Mouse (Mus musculus) retina, postnatal 7 days (tissue): ENCODE data around the gene Dock11.

ENCODE experiments used
- DNase-seq: peaks from one replicate; pipeline ENCODE4 v3.0.0-alpha.2; 2012; ENCODE audit warnings: low read depth, low spot score

Gene Dock11

DNA sequence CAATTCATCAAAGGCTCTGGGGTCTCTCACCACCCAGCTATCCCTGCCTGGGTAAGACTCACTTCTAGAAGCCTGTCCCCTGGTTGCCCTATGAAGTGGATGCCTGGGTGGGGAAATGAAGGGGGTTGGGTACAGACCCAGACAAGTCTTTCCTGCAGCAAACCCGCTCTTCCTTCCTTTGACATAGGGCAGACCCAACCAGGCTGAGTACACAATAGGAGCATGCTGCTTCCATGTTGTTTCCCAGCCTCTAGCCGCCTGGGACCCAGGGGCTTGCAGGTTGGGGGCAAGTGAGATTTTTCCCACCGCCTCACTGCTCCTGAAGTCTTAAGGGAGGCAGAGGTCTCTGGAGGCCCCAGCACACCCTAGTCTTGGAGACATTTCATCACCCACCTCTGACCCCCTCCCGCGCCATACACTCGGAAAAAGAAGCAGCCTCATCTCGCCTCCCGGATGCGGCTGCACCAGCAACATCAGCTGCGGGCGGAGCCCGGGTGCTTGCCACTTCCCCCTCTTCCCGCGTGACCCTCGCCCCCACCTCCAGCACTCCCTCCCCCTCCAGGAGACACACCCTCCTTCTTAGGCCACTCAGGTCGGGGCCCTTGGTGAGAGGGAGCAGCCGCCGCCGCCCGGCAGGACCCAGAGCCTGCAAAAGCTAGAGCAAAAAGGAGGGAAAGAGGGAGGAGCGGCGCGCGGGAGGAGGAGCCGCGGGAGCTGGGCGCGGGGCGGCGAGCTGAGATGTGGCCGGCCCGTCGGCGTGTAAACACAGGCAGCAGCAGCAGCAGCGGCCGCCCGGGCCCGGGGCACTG is at the start of gene Dock11:
Gene Dock11, plus strand, starts transcription at position 746 of the 809 bp plus-strand sequence.
- DNase-seq, result peak; percentile 17

DNA sequence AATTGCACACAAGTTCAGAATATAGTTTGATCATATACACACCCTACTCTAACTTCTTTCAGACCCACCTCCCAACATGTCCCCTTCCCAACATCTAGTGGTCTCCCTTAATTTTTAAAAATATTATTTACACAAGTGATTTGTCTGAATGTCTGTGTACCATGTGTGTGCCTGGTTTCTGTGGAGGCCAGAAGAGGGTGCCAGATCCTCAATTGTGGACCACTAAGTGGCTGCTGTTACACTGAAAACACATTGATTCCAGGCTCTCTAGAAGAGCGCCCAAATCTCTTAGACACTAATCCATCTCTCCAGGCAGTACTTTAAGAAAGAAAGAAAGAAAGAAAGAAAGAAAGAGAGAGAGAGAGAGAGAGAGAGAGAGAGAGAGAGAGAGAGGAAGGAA is 8.9 kb upstream of the Dock11 start:
- DNase-seq, result peak; percentile 6

DNA sequence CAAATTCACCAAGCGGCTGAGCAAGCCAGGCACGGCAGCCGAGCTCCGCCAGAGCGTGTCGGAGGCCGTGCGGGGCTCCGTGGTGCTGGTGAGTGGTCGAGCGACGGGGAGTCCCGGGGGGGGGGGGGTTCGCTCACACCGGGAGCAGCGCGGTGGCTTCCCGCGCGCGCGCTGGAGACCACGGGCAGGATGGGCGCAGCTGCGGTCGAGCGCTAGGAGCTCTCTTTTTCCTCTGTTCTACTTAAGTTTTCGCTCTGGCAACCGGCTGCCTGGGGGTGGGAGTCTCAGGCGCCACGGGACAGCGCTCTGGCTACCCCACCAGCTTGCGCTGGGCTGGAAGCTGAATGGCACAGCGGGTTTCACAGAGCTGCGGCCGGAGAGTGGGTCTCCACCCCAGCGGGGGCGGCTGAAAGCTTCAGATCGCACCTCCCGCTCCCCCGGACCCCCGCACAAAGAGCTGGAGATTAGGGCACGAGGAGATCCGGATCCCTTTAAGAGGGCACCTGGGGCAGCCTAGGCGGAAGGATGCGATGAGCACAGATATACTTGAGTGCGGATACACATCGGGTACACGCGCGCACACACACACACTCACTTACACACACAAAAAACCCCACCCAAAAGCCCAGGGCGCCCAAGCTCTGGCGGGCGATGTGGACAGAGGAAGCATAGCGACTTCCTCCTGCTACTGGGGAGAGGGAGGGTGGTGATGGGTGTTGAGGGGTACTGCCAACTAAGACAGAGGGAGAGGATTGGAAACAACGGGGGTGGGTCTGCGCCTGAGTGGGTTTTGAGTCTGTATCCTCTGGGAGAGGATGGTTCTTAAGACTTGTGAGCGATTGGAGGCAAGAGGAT is 540 bp downstream of the Dock11 start:
- DNase-seq, result peak; percentile 1

- DNase-seq, result no peak
Observed at GRCm38 (mm10) chrX:35889800-35890106, 1.1 kb downstream of the Dock11 start.

DNA sequence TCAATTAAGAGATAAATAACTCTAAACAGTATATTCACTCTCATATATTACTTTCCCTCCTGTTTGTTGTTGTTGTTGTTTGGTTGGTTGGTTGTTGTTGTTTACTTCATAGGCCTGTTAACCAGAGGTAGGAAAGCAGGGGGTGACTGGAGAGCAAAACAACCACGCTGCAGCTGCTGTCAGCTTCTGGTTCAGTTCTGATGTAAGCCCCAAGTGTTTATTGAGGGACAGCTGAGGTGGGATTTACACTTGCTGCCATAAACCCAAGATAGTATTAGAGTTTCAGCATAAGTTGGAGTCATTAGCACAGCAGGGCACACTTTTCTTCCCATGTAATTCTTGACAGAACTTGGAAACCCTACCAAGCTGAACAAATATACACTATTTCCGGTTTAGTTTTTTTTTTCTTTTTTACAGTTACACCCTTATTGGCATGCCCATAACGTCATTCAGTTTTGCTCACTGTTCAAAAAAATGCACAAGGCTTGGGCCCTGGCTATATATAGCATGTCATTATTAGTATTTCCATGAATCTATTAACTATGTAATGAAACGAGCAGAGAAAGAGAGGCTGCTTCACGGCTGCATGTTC is 3.0 kb downstream of the Dock11 start:
- no peak for DNase-seq

- no peak for DNase-seq
Observed at GRCm38 (mm10) chrX:35892377-35892776, 3.7 kb downstream of the Dock11 start.

- no peak for DNase-seq
Observed at GRCm38 (mm10) chrX:35897648-35898500, 9.2 kb downstream of the Dock11 start.

GRCm38 (mm10) chrX:35898501-35898766 is 9.8 kb downstream of the Dock11 start:
- DNase-seq, result no peak

DNA sequence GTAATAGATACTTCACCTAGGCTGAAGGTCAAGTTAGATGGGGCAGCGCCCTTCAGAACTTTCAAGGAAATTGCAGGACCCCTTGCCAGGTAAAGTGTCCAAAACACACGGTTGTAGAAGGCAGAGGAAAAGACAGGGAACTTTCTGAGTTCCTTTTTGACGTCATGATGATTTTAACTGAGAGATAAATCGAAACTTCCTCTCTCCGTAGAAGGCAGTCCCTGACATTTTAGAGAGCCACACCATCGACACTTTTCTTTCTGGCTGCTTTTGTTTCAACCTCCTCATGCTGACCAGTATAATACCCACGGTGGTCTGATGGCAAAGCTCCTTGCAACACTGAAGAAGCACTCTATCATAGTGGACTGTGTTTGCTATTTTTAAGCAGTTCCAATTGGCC is 15.7 kb downstream of the Dock11 start:
- DNase-seq, result no peak

DNA sequence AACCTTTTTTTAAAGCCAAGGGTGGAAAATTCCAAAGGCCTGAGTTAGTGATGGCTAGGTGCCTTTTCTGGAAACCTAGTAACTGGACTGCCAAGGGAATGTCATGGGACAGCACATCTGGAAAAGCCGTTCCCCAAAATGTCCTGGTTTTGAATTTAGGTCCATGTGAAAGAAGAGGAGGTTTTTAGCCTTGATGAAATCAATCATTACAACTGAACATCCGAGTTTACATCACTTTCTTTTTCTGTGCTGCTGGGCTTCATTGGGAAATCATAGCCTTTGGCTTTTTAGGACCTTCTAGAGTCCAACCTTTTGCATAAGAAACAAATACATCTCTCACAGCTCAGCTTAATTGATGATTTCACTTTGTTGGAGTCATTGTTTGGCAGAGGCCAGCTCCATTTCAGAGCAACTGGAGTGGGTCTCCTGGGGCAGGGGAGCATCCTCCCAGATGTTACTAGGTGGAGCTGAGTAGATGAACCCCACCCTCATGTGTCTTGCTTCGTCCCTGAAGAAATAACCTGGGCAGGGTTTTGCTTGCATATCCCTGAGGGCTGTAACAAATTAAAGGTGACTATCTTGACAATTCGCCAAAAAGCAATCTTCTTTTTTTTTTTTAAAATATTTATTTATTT is 18.2 kb downstream of the Dock11 start:
- no peak for DNase-seq

GRCm38 (mm10) chrX:35919558-35919957 is 30.9 kb downstream of the Dock11 start:
- DNase-seq, result no peak

DNA sequence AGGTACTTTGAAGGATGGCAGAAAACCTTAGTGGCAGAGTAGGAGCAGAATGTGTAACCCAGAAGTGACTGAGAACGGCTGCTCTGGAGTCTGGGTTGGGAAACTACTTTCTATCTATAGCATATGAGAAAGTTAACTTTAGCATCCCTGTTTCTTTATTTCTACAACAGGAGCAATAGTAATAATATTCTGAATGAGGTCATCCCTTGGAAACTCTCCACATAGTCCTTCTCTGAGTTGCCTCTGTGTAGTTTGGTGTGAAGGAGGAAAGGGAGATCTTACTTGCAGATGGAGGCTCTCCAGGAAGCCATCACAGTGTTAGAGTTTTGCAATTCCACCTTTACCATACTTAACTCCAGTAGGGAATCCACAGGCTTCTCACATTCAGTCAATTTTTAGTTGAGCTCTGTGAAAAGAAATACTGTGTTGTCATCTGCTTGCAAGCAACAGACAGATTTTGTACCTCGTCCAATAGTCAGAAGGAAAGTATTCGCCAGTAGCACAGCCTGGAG is 31.5 kb downstream of the Dock11 start:
- DNase-seq, result no peak

GRCm38 (mm10) chrX:35921922-35922321 is 33.3 kb downstream of the Dock11 start:
- DNase-seq, result no peak

GRCm38 (mm10) chrX:35924705-35925264 is 36.2 kb downstream of the Dock11 start:
- DNase-seq, result no peak

GRCm38 (mm10) chrX:35930094-35930933 is 41.7 kb downstream of the Dock11 start:
- no peak for DNase-seq

GRCm38 (mm10) chrX:35930934-35931406 is 42.3 kb downstream of the Dock11 start:
- no peak for DNase-seq

DNA sequence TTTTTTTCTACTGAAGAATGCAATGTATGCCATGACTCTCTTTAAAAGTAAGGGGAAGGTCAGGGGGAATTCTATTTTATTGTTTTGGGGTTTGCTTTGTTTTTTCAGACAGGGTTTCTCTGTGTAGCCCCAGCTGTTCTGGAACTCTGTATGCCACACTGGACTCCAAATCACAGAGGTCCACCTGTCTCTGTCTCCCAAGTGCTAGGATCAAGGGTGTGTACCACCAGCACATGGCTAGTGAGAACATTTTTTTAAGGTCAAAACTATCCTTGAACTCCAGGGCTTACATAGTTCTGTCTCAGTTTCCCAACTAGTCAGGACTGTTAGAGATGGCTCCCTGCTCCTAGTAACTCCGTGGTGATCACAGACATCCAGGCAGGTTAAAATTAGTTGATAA is 43.3 kb downstream of the Dock11 start:
- no peak for DNase-seq

DNA sequence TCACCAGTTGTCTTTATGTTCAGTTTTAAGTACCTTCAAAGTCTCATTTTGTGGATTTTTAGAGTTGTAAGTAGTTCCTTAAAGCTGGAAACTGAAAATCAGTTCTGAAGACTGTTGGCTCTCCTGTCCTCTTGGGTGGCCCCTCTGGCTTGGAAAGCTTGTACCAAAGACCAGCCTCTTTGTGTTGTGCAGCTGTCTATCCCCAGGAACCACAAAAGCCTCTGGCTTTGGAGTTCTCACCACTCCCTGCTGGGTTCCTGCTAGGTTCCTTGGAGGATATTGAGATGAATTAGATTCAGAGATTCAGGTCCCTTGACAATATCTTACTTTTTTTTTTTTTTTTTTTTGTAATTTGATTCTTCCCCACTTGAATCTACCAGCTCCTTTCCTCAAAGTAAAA is 44.3 kb downstream of the Dock11 start:
- no peak for DNase-seq

DNA sequence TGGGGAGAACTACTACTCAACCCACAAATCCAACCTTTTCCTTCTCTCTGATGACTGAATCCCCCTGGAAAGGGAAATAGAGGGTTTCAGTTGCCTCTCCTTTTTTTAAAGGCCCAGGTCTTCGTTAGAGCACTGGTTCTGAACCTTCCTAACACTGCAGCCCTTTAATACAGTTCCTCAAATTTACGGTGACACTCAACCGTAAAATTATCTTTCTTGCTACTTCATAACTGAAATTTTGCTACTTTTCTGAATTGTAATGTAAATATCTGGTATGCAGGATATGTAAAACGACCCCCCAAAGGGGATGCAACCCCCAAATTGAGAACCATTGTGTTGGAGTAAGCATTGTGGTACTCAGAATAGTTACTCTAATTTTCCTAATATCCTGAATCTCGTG is 49.5 kb downstream of the Dock11 start:
- no peak for DNase-seq

DNA sequence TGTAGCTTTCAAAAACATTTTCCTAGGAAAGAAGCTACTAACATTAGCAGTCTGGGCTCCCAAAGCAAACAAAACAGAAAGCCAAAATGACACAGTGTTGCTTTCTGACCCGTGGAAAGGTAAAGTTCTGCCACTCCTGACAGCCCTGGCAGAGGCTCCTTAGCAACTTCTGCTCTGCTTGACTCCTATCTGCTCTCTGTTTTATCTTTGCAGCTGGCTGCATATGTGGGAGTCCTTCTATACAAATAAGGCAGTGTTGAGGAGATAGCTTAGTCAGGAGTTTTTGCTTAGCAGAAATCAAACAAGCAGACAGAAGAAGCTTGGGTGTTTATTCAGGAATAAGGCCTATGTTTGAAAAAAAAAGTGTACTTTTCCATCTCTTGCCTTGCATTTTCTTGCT is 57.8 kb downstream of the Dock11 start:
- no peak for DNase-seq
